Mouse (Mus musculus): ENCODE results near the gene Etl4. TPM values are rescaled to one million over a fixed set of nuclear protein-coding genes. Genes with fewer than 3 reads are reported as not detected.
A peak's percentile ranks its signal among the peaks of the same experiment; 100 is the strongest.
"Not testable (repeated sequence)": the region's sequence is repeated elsewhere in the genome, so short reads cannot be mapped to it uniquely, and the experiment has no call there.

The Etl4 gene
- total RNA-seq, 1 experiment: 50.8 TPM

DNA sequence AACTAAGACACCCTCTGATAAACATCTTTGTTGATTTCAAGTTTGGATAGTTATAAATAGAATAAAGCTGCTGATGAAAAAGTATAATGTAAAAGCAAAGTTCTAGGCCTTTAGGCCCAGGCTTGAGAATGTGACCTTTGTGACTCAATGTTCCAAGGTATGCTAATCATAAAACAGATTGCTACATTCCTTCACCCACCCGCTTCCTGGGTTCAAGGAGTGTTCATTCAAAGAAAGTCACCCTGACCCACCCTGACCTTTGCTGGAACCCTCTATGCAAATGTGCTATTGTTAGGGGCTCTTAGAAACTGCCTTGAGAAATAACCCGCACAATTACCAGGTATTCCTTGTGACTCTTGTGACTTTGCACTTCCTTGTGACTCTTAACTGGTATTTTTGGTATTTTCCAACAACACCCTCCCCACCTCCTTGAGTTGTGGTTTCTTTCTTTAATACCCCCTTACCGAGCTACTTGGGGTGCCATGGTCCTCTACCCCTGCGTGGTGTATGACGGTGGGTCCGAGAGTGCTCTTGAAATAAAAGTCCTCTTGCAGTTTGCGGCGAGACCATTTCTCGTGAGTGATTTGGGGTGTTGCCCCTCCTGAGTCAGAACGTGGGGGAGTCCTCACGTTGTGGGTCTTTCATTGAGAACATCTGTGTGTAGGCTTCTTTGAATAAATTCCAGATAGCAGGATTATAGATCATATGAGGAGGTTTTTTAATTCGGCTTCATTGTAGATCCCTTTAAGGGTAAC is 758.9 kb downstream of the Etl4 start:
- not testable (repeated sequence) for H3K9me3 ChIP-seq (ENCODE audit: control insufficient read depth, insufficient read depth, low read depth, low read length)
- peak overlapping the region; percentile 75 for H3K9ac ChIP-seq (ENCODE audit: insufficient read depth, low read depth, low read length, poor library complexity, severe bottlenecking)

DNA sequence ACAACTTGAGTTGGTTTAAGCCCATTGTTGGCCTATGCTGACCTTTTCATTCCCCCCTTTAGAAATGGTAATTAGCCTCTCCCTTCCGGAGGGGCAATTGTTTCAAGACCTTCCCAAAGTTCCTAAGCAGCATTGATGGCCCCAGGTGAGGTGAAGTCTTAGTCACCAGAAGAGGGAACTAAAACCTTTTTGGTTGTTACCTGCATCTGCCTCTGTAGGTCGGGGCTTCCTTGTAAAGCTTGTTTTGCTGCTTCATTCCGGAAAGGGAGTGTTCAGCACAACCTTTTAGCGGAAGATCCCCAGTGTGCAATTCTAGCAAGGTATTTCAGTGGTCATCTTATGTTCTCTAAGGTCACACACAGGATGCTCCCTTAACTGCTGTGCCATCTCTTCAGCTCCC is 759.8 kb downstream of the Etl4 start:
- Histone ChIP-seq H3K27ac (ENCODE audit: insufficient read depth, low read depth, low read length, poor library complexity, severe bottlenecking) (peak overlapping the region; percentile 100), H3K4me3 (ENCODE audit: insufficient read depth in 1 of 2, low read depth in 1 of 2, low read length in 2 of 2, poor library complexity in 1 of 2, severe bottlenecking in 1 of 2) (no peak overlapping the region), H3K4me1 (ENCODE audit: control insufficient read depth in 2 of 2, insufficient read depth in 2 of 2, low read length in 2 of 2, poor library complexity in 1 of 2) (peaks cover 15 to 16% of the 10 kb centered on the region in 2 experiments), H3K9ac (ENCODE audit: insufficient read depth, low read depth, low read length, poor library complexity, severe bottlenecking) (peak overlapping the region; percentile 83; the same call in 1 of the 2 replicates), H3K9me3 (ENCODE audit: control insufficient read depth, insufficient read depth, low read depth, low read length) (no peaks in the 10 kb centered on the region), H3K36me3 (ENCODE audit: control insufficient read depth, insufficient read depth, low read length, poor library complexity, severe bottlenecking) (peaks cover 11% of the 10 kb centered on the region; the same call in 1 of the 2 replicates)
- no peak for TF ChIP-seq ZC3H11A (IDR thresholded peaks at IDR 0.05; ENCODE audit: borderline replicate concordance, low read depth, low read length)
- peak; percentile 87 for TF ChIP-seq MAFK (IDR thresholded peaks at IDR 0.05; ENCODE audit: insufficient read depth, low read depth, low read length)
- peak; percentile 22; the same call in 1 of the 2 replicates for TF ChIP-seq HCFC1 (IDR thresholded peaks at IDR 0.05; ENCODE audit: borderline replicate concordance, insufficient read depth, low read length)
- TF ChIP-seq ZNF384 (IDR thresholded peaks at IDR 0.05; ENCODE audit: low read depth, low read length): no peak
- peak; percentile 35 for TF ChIP-seq CHD2 (IDR thresholded peaks at IDR 0.05; ENCODE audit: low read depth, low read length)
- peak; percentile 82 for DNase-seq (ENCODE audit: low read depth, low spot score)
- in situ Hi-C loops (cut with MboI; ENCODE audit: low sequenced_read_pairs in 2 of 2, unreplicated experiment in 2 of 2): no loop called here

More for the DNA sequence above, 758.9 kb downstream of the Etl4 start:
- Histone ChIP-seq H3K27ac (ENCODE audit: insufficient read depth, low read depth, low read length, poor library complexity, severe bottlenecking) (peak overlapping the region; percentile 99), H3K4me3 (ENCODE audit: insufficient read depth in 1 of 2, low read depth in 1 of 2, low read length in 2 of 2, poor library complexity in 1 of 2, severe bottlenecking in 1 of 2) (peak overlapping the region; percentile 9 to 36; a peak in 2 of 4 replicates), H3K4me1 (ENCODE audit: control insufficient read depth in 2 of 2, insufficient read depth in 2 of 2, low read length in 2 of 2, poor library complexity in 1 of 2) (peaks cover 14 to 18% of the 10 kb centered on the region in 2 experiments), H3K36me3 (ENCODE audit: control insufficient read depth, insufficient read depth, low read length, poor library complexity, severe bottlenecking) (peaks cover 11% of the 10 kb centered on the region; the same call in 1 of the 2 replicates)
- in situ Hi-C loops (cut with MboI; ENCODE audit: low sequenced_read_pairs in 2 of 2, unreplicated experiment in 2 of 2); DNase-seq (ENCODE audit: low read depth, low spot score): not testable (repeated sequence)
- TF ChIP-seq CHD2 (IDR thresholded peaks at IDR 0.05; ENCODE audit: low read depth, low read length): peak; percentile 53; the same call in 1 of the 2 replicates

DNA sequence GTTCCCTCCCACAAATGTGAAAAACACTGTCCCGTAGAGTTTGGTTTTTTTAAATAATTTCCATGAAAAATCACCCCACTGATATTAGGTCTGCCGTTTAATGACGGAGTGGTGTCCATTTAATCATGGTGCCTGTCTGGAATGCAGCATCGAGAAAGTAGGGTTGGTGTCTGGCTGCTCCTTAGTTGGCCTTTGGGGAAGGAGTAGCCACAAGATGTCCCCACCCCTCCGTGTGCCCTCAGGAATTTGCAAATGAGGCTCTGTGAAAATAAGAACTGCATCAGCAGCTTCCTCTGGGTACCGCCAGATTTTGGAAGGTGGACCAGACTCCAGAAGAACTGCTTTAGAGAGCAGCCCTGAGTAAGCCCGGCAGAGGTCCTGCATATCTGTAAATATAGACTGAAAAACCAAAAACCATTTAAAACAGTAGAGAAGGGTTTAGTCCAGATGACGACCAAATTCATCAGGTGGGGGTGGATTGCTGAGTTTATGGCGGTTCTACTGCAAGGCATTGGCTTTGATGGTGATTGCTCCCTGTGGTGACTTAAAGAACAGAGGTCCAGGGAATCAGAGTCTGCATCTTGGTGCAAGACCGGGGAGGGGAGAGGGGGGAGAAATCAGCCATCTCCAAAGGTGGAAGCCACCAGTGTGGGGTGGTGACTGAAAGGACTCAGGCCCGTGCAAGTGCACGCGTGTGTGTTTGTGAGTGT is 762.1 kb downstream of the Etl4 start:
- H3K27ac ChIP-seq (ENCODE audit: insufficient read depth, low read depth, low read length, poor library complexity, severe bottlenecking): peak overlapping the region; percentile 100

DNA sequence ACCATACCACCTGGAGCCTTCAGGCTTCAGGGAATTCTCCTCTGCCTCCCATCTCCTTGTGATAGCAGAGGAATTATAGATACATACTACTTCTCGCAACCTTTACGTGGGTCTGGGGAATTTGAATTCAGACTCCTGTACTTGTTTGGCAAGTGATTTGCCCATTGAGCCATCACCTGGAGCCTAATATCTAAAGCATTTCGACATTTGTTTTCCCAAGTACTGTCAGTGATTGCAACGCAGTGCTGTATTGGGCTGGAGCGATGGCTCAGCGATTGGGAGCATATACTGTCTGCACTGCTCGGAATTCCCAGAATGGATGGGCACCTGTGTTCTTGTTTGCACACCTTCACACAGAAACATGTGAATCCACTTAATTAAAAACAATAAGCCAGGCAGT is 762.7 kb downstream of the Etl4 start:
- H3K36me3 ChIP-seq (ENCODE audit: control insufficient read depth, insufficient read depth, low read length, poor library complexity, severe bottlenecking): peaks cover 11% of the 10 kb centered on the region; the same call in 1 of the 2 replicates
- H3K27ac ChIP-seq (ENCODE audit: insufficient read depth, low read depth, low read length, poor library complexity, severe bottlenecking): peak overlapping the region; percentile 100
- DNase-seq (ENCODE audit: low read depth, low spot score): no peak
- peak overlapping the region; percentile 83 for H3K9ac ChIP-seq (ENCODE audit: insufficient read depth, low read depth, low read length, poor library complexity, severe bottlenecking)
- TF ChIP-seq MAFK (IDR thresholded peaks at IDR 0.05; ENCODE audit: insufficient read depth, low read depth, low read length) (no peak), ZC3H11A (IDR thresholded peaks at IDR 0.05; ENCODE audit: borderline replicate concordance, low read depth, low read length) (no peak), ZNF384 (IDR thresholded peaks at IDR 0.05; ENCODE audit: low read depth, low read length) (no peak), HCFC1 (IDR thresholded peaks at IDR 0.05; ENCODE audit: borderline replicate concordance, insufficient read depth, low read length) (no peak), CHD2 (IDR thresholded peaks at IDR 0.05; ENCODE audit: low read depth, low read length) (no peak)
- peak overlapping the region; percentile 41 to 67 for H3K4me3 ChIP-seq (ENCODE audit: insufficient read depth in 1 of 2, low read depth in 1 of 2, low read length in 2 of 2, poor library complexity in 1 of 2, severe bottlenecking in 1 of 2)
- in situ Hi-C loops (cut with MboI; ENCODE audit: low sequenced_read_pairs in 2 of 2, unreplicated experiment in 2 of 2): no loop called here
- H3K9me3 ChIP-seq (ENCODE audit: control insufficient read depth, insufficient read depth, low read depth, low read length): no peaks in the 10 kb centered on the region
- peaks cover 9 to 15% of the 10 kb centered on the region in 2 experiments for H3K4me1 ChIP-seq (ENCODE audit: control insufficient read depth in 2 of 2, insufficient read depth in 2 of 2, low read length in 2 of 2, poor library complexity in 1 of 2)

More for the DNA sequence above, 762.1 kb downstream of the Etl4 start:
- peaks cover 9 to 16% of the 10 kb centered on the region in 2 experiments for H3K4me1 ChIP-seq (ENCODE audit: control insufficient read depth in 2 of 2, insufficient read depth in 2 of 2, low read length in 2 of 2, poor library complexity in 1 of 2)
- H3K36me3 ChIP-seq (ENCODE audit: control insufficient read depth, insufficient read depth, low read length, poor library complexity, severe bottlenecking): peaks cover 11% of the 10 kb centered on the region; the same call in 1 of the 2 replicates
- no peaks in the 10 kb centered on the region for H3K9me3 ChIP-seq (ENCODE audit: control insufficient read depth, insufficient read depth, low read depth, low read length)
- DNase-seq (ENCODE audit: low read depth, low spot score): no peak
- TF ChIP-seq MAFK (IDR thresholded peaks at IDR 0.05; ENCODE audit: insufficient read depth, low read depth, low read length) (no peak), ZC3H11A (IDR thresholded peaks at IDR 0.05; ENCODE audit: borderline replicate concordance, low read depth, low read length) (no peak), ZNF384 (IDR thresholded peaks at IDR 0.05; ENCODE audit: low read depth, low read length) (no peak), CHD2 (IDR thresholded peaks at IDR 0.05; ENCODE audit: low read depth, low read length) (no peak), HCFC1 (IDR thresholded peaks at IDR 0.05; ENCODE audit: borderline replicate concordance, insufficient read depth, low read length) (no peak)
- peak overlapping the region; percentile 41 to 67 for H3K4me3 ChIP-seq (ENCODE audit: insufficient read depth in 1 of 2, low read depth in 1 of 2, low read length in 2 of 2, poor library complexity in 1 of 2, severe bottlenecking in 1 of 2)
- peak overlapping the region; percentile 83 for H3K9ac ChIP-seq (ENCODE audit: insufficient read depth, low read depth, low read length, poor library complexity, severe bottlenecking)
- in situ Hi-C loops (cut with MboI; ENCODE audit: low sequenced_read_pairs in 2 of 2, unreplicated experiment in 2 of 2): no loop called here

Data from ES-E14 (cell line).